Mouse (Mus musculus) small intestine, adult 2 months (tissue): ENCODE data around the gene Atg101.

Experiments
- CTCF ChIP-seq: fragments of 200-500 bp; IDR thresholded peaks from 2 replicates; pipeline ENCODE4 v1.5.1; 2012; ENCODE audit warnings: low read depth, mild to moderate bottlenecking, control low read depth, inconsistent platforms, low read length, moderate library complexity, mixed read lengths; ENCODE audit not compliant: insufficient replicate concordance, insufficient read length; ENCODE audit errors: extremely low read depth
- POLR2A ChIP-seq: fragments of 200-500 bp; IDR thresholded peaks from 2 replicates; pipeline ENCODE4 v1.6.1; 2012; ENCODE audit warnings: low read depth, mild to moderate bottlenecking, control low read depth, inconsistent platforms, low read length, moderate library complexity

- TF ChIP-seq CTCF = no peak
- no peak for TF ChIP-seq POLR2A
Observed at GRCm38 (mm10) chr15:101256463-101257206, 27.4 kb upstream of the Atg101 start.
